Mouse (Mus musculus) ES-Bruce4 (cell line): ENCODE data around the gene 1700008O03Rik.

Source experiments
- CTCF ChIP-seq: IDR thresholded peaks from one replicate; pipeline ENCODE4 v1.8.1; 2011; ENCODE audit warnings: low read depth, low read length
- EP300 ChIP-seq: IDR thresholded peaks from 2 replicates; pipeline ENCODE4 v1.6.1; 2011; ENCODE audit warnings: low read depth, low read length; ENCODE audit not compliant: insufficient read depth
- POLR2A ChIP-seq: IDR thresholded peaks from one replicate; pipeline ENCODE4 v1.8.1; 2011; ENCODE audit warnings: low read length; ENCODE audit not compliant: insufficient read depth

DNA sequence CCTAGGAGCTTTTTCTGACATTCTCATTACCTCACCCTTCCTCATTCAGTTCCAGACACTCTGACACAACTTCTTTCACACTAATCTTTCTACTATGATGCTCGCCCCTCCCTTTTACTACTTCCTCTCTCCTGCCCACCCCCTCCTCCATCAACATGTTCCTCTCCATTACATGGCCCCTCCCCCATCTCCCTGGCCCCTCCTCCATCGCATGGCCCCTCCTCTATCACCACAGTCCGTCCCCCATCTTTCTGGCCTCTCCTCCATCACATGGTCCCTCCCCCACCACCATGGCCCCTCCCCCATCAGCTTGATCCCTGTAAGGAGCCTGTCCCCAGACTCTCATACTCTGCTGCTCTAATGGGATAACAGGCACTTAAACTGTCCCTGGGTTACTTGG lies 36.6 kb downstream of the 1700008O03Rik start:
- no peak for TF ChIP-seq CTCF
- no peak for TF ChIP-seq POLR2A
- no peak for TF ChIP-seq EP300
